Mouse (Mus musculus) midbrain, embryonic 13.5 days (tissue): ENCODE data around the gene Cbll1. TPM values are rescaled to one million over a fixed set of nuclear protein-coding genes. Genes with fewer than 3 reads are reported as not detected.
"Not testable (repeated sequence)": the region's sequence is repeated elsewhere in the genome, so short reads cannot be mapped to it uniquely, and the experiment has no call there.

ENCODE experiments used
- ATAC-seq: fragments of 200-750 bp; cut with Nextera tagmentation; 2 replicates; pipeline ENCODE4 v1.8.0; 2017; ENCODE audit warnings: mild to moderate bottlenecking, moderate TSS enrichment, moderate library complexity
- H3K27ac ChIP-seq: fragments of 300-500 bp; sonication (generic); 2 replicates; pipeline ENCODE4 v1.5.1; 2015; ENCODE audit warnings: inconsistent platforms, mild to moderate bottlenecking, moderate library complexity
- H3K27me3 ChIP-seq: fragments of 300-500 bp; sonication (generic); 2 replicates; pipeline ENCODE4 v1.6.1; 2015; ENCODE audit warnings: mild to moderate bottlenecking, inconsistent platforms
- H3K36me3 ChIP-seq: fragments of 300-500 bp; sonication (generic); 2 replicates; pipeline ENCODE4 v1.6.1; 2015; ENCODE audit warnings: mild to moderate bottlenecking, inconsistent platforms
- H3K4me1 ChIP-seq: fragments of 300-500 bp; sonication (generic); replicated peaks from 2 replicates; pipeline ENCODE4 v1.6.1; 2015; ENCODE audit warnings: inconsistent platforms
- H3K4me2 ChIP-seq: fragments of 300-500 bp; sonication (generic); replicated peaks from 2 replicates; pipeline ENCODE4 v1.6.1; 2015; ENCODE audit warnings: moderate library complexity, mild to moderate bottlenecking, inconsistent platforms
- H3K4me3 ChIP-seq: fragments of 300-500 bp; sonication (generic); replicated peaks from 2 replicates; pipeline ENCODE4 v1.5.1; 2015; ENCODE audit warnings: mild to moderate bottlenecking, inconsistent platforms
- H3K9ac ChIP-seq: fragments of 300-500 bp; sonication (generic); replicated peaks from 2 replicates; pipeline ENCODE4 v1.6.1; 2015; ENCODE audit warnings: mild to moderate bottlenecking, inconsistent platforms
- H3K9me3 ChIP-seq: fragments of 300-500 bp; sonication (generic); 2 replicates; pipeline ENCODE4 v1.6.1; 2016; ENCODE audit warnings: mild to moderate bottlenecking, inconsistent platforms
- WGBS: fragments of 180-500 bp; shearing (Covaris S2); methylation state at CpG from one replicate; pipeline ENCODE4 v1.1.7; 2015; 5-methylcytosine and 5-hydroxymethylcytosine counted together
- polyA plus RNA-seq: library from polyadenylated mRNA; unstranded; fragments of >200 nt; fragmentation: Nextera tagmentation; extraction: Ambion mirVana; gene quantifications from 2 replicates; pipeline ENCODE4 v1.2.1, GENCODE M21; 2015

Gene Cbll1
- polyA plus RNA-seq, 1 experiment from 2014 or later, result 18.7 TPM

- peaks cover 4% of the 10 kb centered on the region; the same call in 1 of the 2 replicates for H3K4me1 ChIP-seq
- H3K9ac ChIP-seq, result no peak overlapping the region
- H3K4me2 ChIP-seq, result no peak overlapping the region
- ATAC-seq, result no peak
- 84% methylated on average over 6 of the region's 6 CpGs for WGBS
- no peak overlapping the region for H3K27ac ChIP-seq
- H3K9me3 ChIP-seq, result no peaks in the 10 kb centered on the region
- no peaks in the 10 kb centered on the region for H3K36me3 ChIP-seq
- no peaks in the 10 kb centered on the region for H3K27me3 ChIP-seq
- H3K4me3 ChIP-seq, result no peak overlapping the region
Measured at GRCm38 (mm10) chr12:31520119-31520518, 20.7 kb upstream of the Cbll1 start.

- no peaks in the 10 kb centered on the region for H3K36me3 ChIP-seq
- H3K4me2 ChIP-seq, result no peak overlapping the region
- no peak for ATAC-seq
- H3K27ac ChIP-seq, result no peak overlapping the region
- H3K27me3 ChIP-seq, result 0 out of 2 replicates have a peak, but pooled peaks cover 2% of the 10 kb centered on the region
- H3K9me3 ChIP-seq, result no peaks in the 10 kb centered on the region
- H3K4me1 ChIP-seq, result no peaks in the 10 kb centered on the region
- H3K4me3 ChIP-seq, result no peak overlapping the region
- 82% methylated on average over 6 of the region's 6 CpGs for WGBS
- no peak overlapping the region for H3K9ac ChIP-seq
Measured at GRCm38 (mm10) chr12:31513724-31514503, 14.5 kb upstream of the Cbll1 start.

- Histone ChIP-seq H3K4me2 (no peak overlapping the region), H3K9me3 (no peaks in the 10 kb centered on the region), H3K9ac (no peak overlapping the region), H3K4me3 (no peak overlapping the region), H3K4me1 (no peaks in the 10 kb centered on the region), H3K36me3 (no peaks in the 10 kb centered on the region), H3K27me3 (0 out of 2 replicates have a peak, but pooled peaks cover 2% of the 10 kb centered on the region), H3K27ac (no peak overlapping the region)
- 91% methylated on average over 14 of the region's 14 CpGs for WGBS
- no peak for ATAC-seq
Measured at GRCm38 (mm10) chr12:31512634-31513411, 13.4 kb upstream of the Cbll1 start.

- Histone ChIP-seq H3K36me3 (no peaks in the 10 kb centered on the region), H3K27me3 (0 out of 2 replicates have a peak, but pooled peaks cover 2% of the 10 kb centered on the region), H3K4me2 (no peak overlapping the region), H3K9ac (no peak overlapping the region), H3K9me3 (no peaks in the 10 kb centered on the region), H3K4me1 (no peaks in the 10 kb centered on the region), H3K27ac (no peak overlapping the region), H3K4me3 (no peak overlapping the region)
- no peak for ATAC-seq
- WGBS, result 78% methylated on average over 5 of the region's 5 CpGs
Measured at GRCm38 (mm10) chr12:31511218-31511617, 11.8 kb upstream of the Cbll1 start.

GRCm38 (mm10) chr12:31508496-31508895 is 9.1 kb upstream of the Cbll1 start:
- no peaks in the 10 kb centered on the region for H3K36me3 ChIP-seq
- ATAC-seq, result no peak
- whole genome bisulfite sequencing, result 83% methylated on average over 6 of the region's 6 CpGs
- H3K9me3 ChIP-seq, result no peaks in the 10 kb centered on the region
- H3K27me3 ChIP-seq, result 0 out of 2 replicates have a peak, but pooled peaks cover 2% of the 10 kb centered on the region
- no peak overlapping the region for H3K4me3 ChIP-seq
- H3K27ac ChIP-seq, result no peak overlapping the region
- no peak overlapping the region for H3K9ac ChIP-seq
- no peak overlapping the region for H3K4me2 ChIP-seq
- no peaks in the 10 kb centered on the region for H3K4me1 ChIP-seq

- Histone ChIP-seq H3K27me3 (0 out of 2 replicates have a peak, but pooled peaks cover 2% of the 10 kb centered on the region), H3K4me3 (no peak overlapping the region), H3K27ac (no peak overlapping the region), H3K9ac (no peak overlapping the region), H3K9me3 (no peaks in the 10 kb centered on the region), H3K4me1 (no peaks in the 10 kb centered on the region), H3K36me3 (no peaks in the 10 kb centered on the region), H3K4me2 (no peak overlapping the region)
- 43% methylated on average over 6 of the region's 6 CpGs for WGBS
- ATAC-seq, result no peak
Measured at GRCm38 (mm10) chr12:31507718-31508364, 8.4 kb upstream of the Cbll1 start.

GRCm38 (mm10) chr12:31503211-31503610 is 3.8 kb upstream of the Cbll1 start:
- Histone ChIP-seq H3K9ac (no peak overlapping the region), H3K36me3 (no peaks in the 10 kb centered on the region), H3K27ac (no peak overlapping the region), H3K4me1 (peaks cover 10% of the 10 kb centered on the region), H3K4me3 (no peak overlapping the region), H3K4me2 (no peak overlapping the region), H3K9me3 (no peaks in the 10 kb centered on the region), H3K27me3 (no peaks in the 10 kb centered on the region)
- no peak for ATAC-seq

GRCm38 (mm10) chr12:31501266-31501665 is 1.9 kb upstream of the Cbll1 start:
- no peaks in the 10 kb centered on the region for H3K9me3 ChIP-seq
- no peak overlapping the region for H3K9ac ChIP-seq
- 73% methylated on average over 4 of the region's 4 CpGs for WGBS
- ATAC-seq, result no peak
- H3K4me1 ChIP-seq, result peaks cover 19% of the 10 kb centered on the region
- H3K27ac ChIP-seq, result no peak overlapping the region
- no peak overlapping the region for H3K4me2 ChIP-seq
- no peak overlapping the region for H3K4me3 ChIP-seq
- H3K36me3 ChIP-seq, result no peaks in the 10 kb centered on the region
- no peaks in the 10 kb centered on the region for H3K27me3 ChIP-seq

- no peak for ATAC-seq
Measured at GRCm38 (mm10) chr12:31500196-31500595, 780 bp upstream of the Cbll1 start.

GRCm38 (mm10) chr12:31498936-31499313 is 491 bp downstream of the Cbll1 start:
- Histone ChIP-seq H3K4me3 (peak overlapping the region; percentile 82), H3K4me2 (peak overlapping the region; percentile 75), H3K4me1 (peaks cover 22% of the 10 kb centered on the region), H3K9ac (peak overlapping the region; percentile 91), H3K27me3 (no peaks in the 10 kb centered on the region), H3K27ac (peak overlapping the region; percentile 95), H3K36me3 (peaks cover 6% of the 10 kb centered on the region), H3K9me3 (no peaks in the 10 kb centered on the region)
- WGBS, result under 1% methylated on average over 25 of the region's 25 CpGs
- ATAC-seq, result no peak

More at GRCm38 (mm10) chr12:31500196-31500595, 780 bp upstream of the Cbll1 start:
- Histone ChIP-seq H3K4me1 (peaks cover 22% of the 10 kb centered on the region), H3K4me2 (peak overlapping the region; percentile 75), H3K4me3 (peak overlapping the region; percentile 82), H3K27me3 (no peaks in the 10 kb centered on the region), H3K9me3 (no peaks in the 10 kb centered on the region), H3K36me3 (no peaks in the 10 kb centered on the region), H3K27ac (peak overlapping the region; percentile 95), H3K9ac (peak overlapping the region; percentile 91)
- 1% methylated on average over 12 of the region's 12 CpGs for whole genome bisulfite sequencing

- H3K27me3 ChIP-seq, result no peaks in the 10 kb centered on the region
- H3K4me1 ChIP-seq, result no peaks in the 10 kb centered on the region
- no peak overlapping the region for H3K9ac ChIP-seq
- H3K9me3 ChIP-seq, result no peaks in the 10 kb centered on the region
- peaks cover 41% of the 10 kb centered on the region for H3K36me3 ChIP-seq
- no peak overlapping the region for H3K4me2 ChIP-seq
- H3K4me3 ChIP-seq, result no peak overlapping the region
- ATAC-seq, result no peak
- WGBS, result 91% methylated on average over 6 of the region's 6 CpGs
- no peak overlapping the region for H3K27ac ChIP-seq
Measured at GRCm38 (mm10) chr12:31486431-31486830, 13.0 kb downstream of the Cbll1 start.

- H3K27ac ChIP-seq, H3K9me3 ChIP-seq, H3K4me2 ChIP-seq, ATAC-seq, H3K4me3 ChIP-seq, H3K9ac ChIP-seq, H3K27me3 ChIP-seq, H3K36me3 ChIP-seq, H3K4me1 ChIP-seq: not testable (repeated sequence)
- 92% methylated on average over 4 of the region's 6 CpGs for WGBS
Measured at GRCm38 (mm10) chr12:31478182-31478581, 21.2 kb downstream of the Cbll1 start.
